ENCODE assay signal across 8 mouse cellular contexts in genomic region chr4:97777706-97778176, GRCm38 (mm10). TPM values are rescaled to one million over a fixed set of nuclear protein-coding genes. Genes with fewer than 3 reads are reported as not detected.
DNase-seq lines count a peak whose midpoint lies in the region; ATAC-seq and TF ChIP-seq lines count a peak whose summit lies in the region.

Gene E130114P18Rik, minus strand, starts transcription at chr4:97778078.

- DNase-seq in forebrain, embryonic 11.5 days (ENCODE audit: low spot score), result peak; percentile 84
- peak; percentile 84 for DNase-seq in kidney, postnatal 0 days (ENCODE audit: low spot score)
- peak; percentile 22 for DNase-seq in thymus, postnatal 0 days (ENCODE audit: low spot score)

- ATAC-seq in forebrain, embryonic 11.5 days (replicated peaks; ENCODE audit: low FRiP score), result peak; percentile 47
- ATAC-seq in heart, embryonic 16.5 days (replicated peaks; ENCODE audit: extremely low read depth, insufficient read depth, low FRiP score), result peak; percentile 49
- peak; percentile 71 for ATAC-seq in kidney, postnatal 0 days (replicated peaks; ENCODE audit: low FRiP score, low read depth)
- peak; percentile 65 for ATAC-seq in lung, embryonic 15.5 days (ENCODE audit: borderline replicate concordance, extremely low read depth, low FRiP score, low TSS enrichment)
- ATAC-seq in neural tube, embryonic 14.5 days (ENCODE audit: low read depth), result peak; percentile 85

- peak within 1 kb of the TSS; percentile 96 for H3K9ac ChIP-seq in forebrain, embryonic 11.5 days (ENCODE audit: low read length)
- H3K9ac ChIP-seq in heart, embryonic 16.5 days (ENCODE audit: low read length), result peak within 1 kb of the TSS; percentile 99
- H3K9ac ChIP-seq in kidney, postnatal 0 days (ENCODE audit: low read depth, low read length), result peak within 1 kb of the TSS; percentile 94
- H3K9ac ChIP-seq in lung, embryonic 15.5 days, result peak within 1 kb of the TSS; percentile 98
- H3K9ac ChIP-seq in neural tube, embryonic 14.5 days (replicated peaks; ENCODE audit: low read depth, low read length), result peak within 1 kb of the TSS; percentile 96

- no peaks in the 10 kb centered on the region for H3K36me3 ChIP-seq in E14TG2a.4 (ENCODE audit: insufficient read depth, low read length)
- no peaks in the 10 kb centered on the region for H3K36me3 ChIP-seq in forebrain, embryonic 11.5 days (ENCODE audit: control insufficient read depth, insufficient read depth, low read length)
- no peaks in the 10 kb centered on the region for H3K36me3 ChIP-seq in heart, embryonic 16.5 days (ENCODE audit: control insufficient read depth, insufficient read depth)
- no peaks in the 10 kb centered on the region for H3K36me3 ChIP-seq in kidney, postnatal 0 days (ENCODE audit: insufficient read depth, low read length)
- H3K36me3 ChIP-seq in lung, embryonic 15.5 days, result peaks cover 3% of the 10 kb centered on the region; the same call in 1 of the 2 replicates
- H3K36me3 ChIP-seq in neural tube, embryonic 14.5 days (ENCODE audit: control insufficient read depth, insufficient read depth, low read length), result no peaks in the 10 kb centered on the region

- TF ChIP-seq CTCF in E14TG2a.4 (conservative IDR thresholded peaks at IDR 0.05; ENCODE audit: low read length), result no peak
- no peak for TF ChIP-seq CTCF in bone marrow macrophage, adult 2 months (IDR thresholded peaks at IDR 0.05; ENCODE audit: low read depth, low read length)
- TF ChIP-seq CTCF in kidney, postnatal 0 days (IDR thresholded peaks at IDR 0.05; ENCODE audit: low read depth), result no peak

- 0% methylated on average over 35 of the region's 37 CpGs for WGBS in forebrain, embryonic 11.5 days
- WGBS in heart, embryonic 16.5 days, result 1% methylated on average over 37 of the region's 37 CpGs
- 0% methylated on average over 31 of the region's 37 CpGs for WGBS in kidney, postnatal 0 days
- WGBS in lung, embryonic 15.5 days, result under 1% methylated on average over 37 of the region's 37 CpGs
- WGBS in neural tube, embryonic 14.5 days, result under 1% methylated on average over 37 of the region's 37 CpGs

- no peak for TF ChIP-seq POLR2A in bone marrow macrophage, adult 2 months (IDR thresholded peaks at IDR 0.05; ENCODE audit: borderline replicate concordance, low read depth, low read length)

- H3K27ac ChIP-seq in bone marrow macrophage, adult 2 months (ENCODE audit: insufficient read depth, low read depth, low read length), result peak within 1 kb of the TSS; percentile 37; the same call in 1 of the 2 replicates
- peak within 1 kb of the TSS; percentile 78 for H3K27ac ChIP-seq in forebrain, embryonic 11.5 days (ENCODE audit: low read depth, low read length)
- peak within 1 kb of the TSS; percentile 98 for H3K27ac ChIP-seq in heart, embryonic 16.5 days (ENCODE audit: low read length)
- H3K27ac ChIP-seq in kidney, postnatal 0 days, result peak within 1 kb of the TSS; percentile 93
- peak within 1 kb of the TSS; percentile 95 for H3K27ac ChIP-seq in lung, embryonic 15.5 days
- peak within 1 kb of the TSS; percentile 90 for H3K27ac ChIP-seq in neural tube, embryonic 14.5 days (ENCODE audit: low read depth, low read length)

- peaks cover 65% of the 10 kb centered on the region for H3K27me3 ChIP-seq in E14TG2a.4 (ENCODE audit: insufficient read depth, low read length)
- H3K27me3 ChIP-seq in forebrain, embryonic 11.5 days (ENCODE audit: control insufficient read depth, insufficient read depth, low read length), result peaks cover 6% of the 10 kb centered on the region; the same call in 1 of the 2 replicates
- no peaks in the 10 kb centered on the region for H3K27me3 ChIP-seq in heart, embryonic 16.5 days (ENCODE audit: control insufficient read depth, insufficient read depth, low read length)
- no peaks in the 10 kb centered on the region; the same call in 1 of the 2 replicates for H3K27me3 ChIP-seq in kidney, postnatal 0 days (ENCODE audit: insufficient read depth, low read length)
- H3K27me3 ChIP-seq in lung, embryonic 15.5 days, result no peaks in the 10 kb centered on the region
- H3K27me3 ChIP-seq in neural tube, embryonic 14.5 days (ENCODE audit: control insufficient read depth, insufficient read depth, low read length), result 0 out of 2 replicates have a peak, but pooled peaks cover 2% of the 10 kb centered on the region

- peak within 1 kb of the TSS; percentile 74 for H3K4me3 ChIP-seq in E14TG2a.4 (replicated peaks; ENCODE audit: low read length)
- peak within 1 kb of the TSS; percentile 99 for H3K4me3 ChIP-seq in bone marrow macrophage, adult 2 months (ENCODE audit: insufficient read depth, low read length)
- peak within 1 kb of the TSS; percentile 90 for H3K4me3 ChIP-seq in forebrain, embryonic 11.5 days (ENCODE audit: low read depth, low read length)
- H3K4me3 ChIP-seq in heart, embryonic 16.5 days (ENCODE audit: low read length), result peak within 1 kb of the TSS; percentile 95
- H3K4me3 ChIP-seq in kidney, postnatal 0 days (replicated peaks; ENCODE audit: low read depth, low read length), result peak within 1 kb of the TSS; percentile 95
- H3K4me3 ChIP-seq in lung, embryonic 15.5 days, result peak within 1 kb of the TSS; percentile 97
- peak within 1 kb of the TSS; percentile 90 for H3K4me3 ChIP-seq in neural tube, embryonic 14.5 days (ENCODE audit: low read depth, low read length)

- peaks cover 14% of the 10 kb centered on the region for H3K4me1 ChIP-seq in E14TG2a.4 (replicated peaks; ENCODE audit: low read depth, low read length)
- peaks cover 23% of the 10 kb centered on the region for H3K4me1 ChIP-seq in bone marrow macrophage, adult 2 months (ENCODE audit: control insufficient read depth, insufficient read depth, low read length)
- peaks cover 8% of the 10 kb centered on the region for H3K4me1 ChIP-seq in forebrain, embryonic 11.5 days (replicated peaks; ENCODE audit: control insufficient read depth, insufficient read depth, low read length)
- H3K4me1 ChIP-seq in heart, embryonic 16.5 days (ENCODE audit: control insufficient read depth, insufficient read depth, low read length), result peaks cover 27% of the 10 kb centered on the region
- no peaks in the 10 kb centered on the region; the same call in 1 of the 2 replicates for H3K4me1 ChIP-seq in kidney, postnatal 0 days (replicated peaks; ENCODE audit: insufficient read depth, low read length)
- peaks cover 27% of the 10 kb centered on the region for H3K4me1 ChIP-seq in lung, embryonic 15.5 days
- H3K4me1 ChIP-seq in neural tube, embryonic 14.5 days (ENCODE audit: control insufficient read depth, insufficient read depth, low read length), result 0 out of 2 replicates have a peak, but pooled peaks cover 2% of the 10 kb centered on the region

- H3K9me3 ChIP-seq in E14TG2a.4 (ENCODE audit: low read length), result no peaks in the 10 kb centered on the region
- no peaks in the 10 kb centered on the region; the same call in 1 of the 2 replicates for H3K9me3 ChIP-seq in forebrain, embryonic 11.5 days (ENCODE audit: control insufficient read depth, low read length)
- H3K9me3 ChIP-seq in heart, embryonic 16.5 days (replicated peaks; ENCODE audit: control insufficient read depth, low read length), result no peaks in the 10 kb centered on the region
- no peaks in the 10 kb centered on the region for H3K9me3 ChIP-seq in kidney, postnatal 0 days (replicated peaks; ENCODE audit: low read length)
- H3K9me3 ChIP-seq in lung, embryonic 15.5 days, result no peaks in the 10 kb centered on the region
- H3K9me3 ChIP-seq in neural tube, embryonic 14.5 days (ENCODE audit: control insufficient read depth, low read length), result no peaks in the 10 kb centered on the region

- H3K4me2 ChIP-seq in forebrain, embryonic 11.5 days (ENCODE audit: low read depth, low read length, severe bottlenecking), result peak within 1 kb of the TSS; percentile 80
- H3K4me2 ChIP-seq in heart, embryonic 16.5 days (ENCODE audit: low read depth, low read length), result peak within 1 kb of the TSS; percentile 84
- peak within 1 kb of the TSS; percentile 89 for H3K4me2 ChIP-seq in kidney, postnatal 0 days (ENCODE audit: low read length)
- H3K4me2 ChIP-seq in lung, embryonic 15.5 days, result peak within 1 kb of the TSS; percentile 76
- peak within 1 kb of the TSS; percentile 91 for H3K4me2 ChIP-seq in neural tube, embryonic 14.5 days (ENCODE audit: low read depth, low read length)

RNA-seq across cellular contexts. Expression of gene E130114P18Rik, which starts in this region (rescaled TPM):
- not detected in 2 replicates for polyA plus RNA-seq in bone marrow macrophage, adult 2 months (2012; ENCODE audit: insufficient read depth, insufficient read length, missing spikeins)
- polyA plus RNA-seq in forebrain, embryonic 11.5 days (2014; fragmentation: Nextera tagmentation; extraction: Ambion mirVana), result 45.7 and 46.4 TPM in 2 replicates
- 0.47 and 0.75 TPM in 2 replicates for polyA plus RNA-seq in heart, embryonic 16.5 days (2015; fragmentation: Nextera tagmentation; extraction: Ambion mirVana)
- 0.38 and 0.71 TPM in 2 replicates for polyA plus RNA-seq in kidney, postnatal 0 days (2015; fragmentation: Nextera tagmentation; extraction: Ambion mirVana)
- polyA plus RNA-seq in lung, embryonic 15.5 days (2015; fragmentation: Nextera tagmentation; extraction: Ambion mirVana), result 0.44 and 0.99 TPM in 2 replicates
- 22.6 and 24.6 TPM in 2 replicates for polyA plus RNA-seq in neural tube, embryonic 14.5 days (2014; fragmentation: Nextera tagmentation; extraction: Ambion mirVana)
- polyA plus RNA-seq in thymus, postnatal 0 days (2015; fragmentation: Nextera tagmentation; extraction: Ambion mirVana), result 0.54 and 0.79 TPM in 2 replicates

Comparison
In these comparisons a context has a peak if more than half of its experiments do, and no peak if none do; other contexts are left out.
1. Peak in every context shown above with its lines: DNase-seq, ATAC-seq, H3K4me3 ChIP-seq and H3K27ac ChIP-seq.
2. RNA of gene E130114P18Rik (polyA plus RNA-seq): 45.7 to 46.4 TPM in forebrain, embryonic 11.5 days and 22.6 to 24.6 TPM in neural tube, embryonic 14.5 days; 0.54 to 0.79 TPM in thymus, postnatal 0 days, 0.47 to 0.75 TPM in heart, embryonic 16.5 days, 0.44 to 0.99 TPM in lung, embryonic 15.5 days, 0.38 to 0.71 TPM in kidney, postnatal 0 days and not detected in bone marrow macrophage, adult 2 months; every median in the first group is over 10 times any median in the second.
3. Peak in ATAC-seq, H3K4me3 ChIP-seq, H3K27ac ChIP-seq, H3K9ac ChIP-seq and H3K4me2 ChIP-seq in heart, embryonic 16.5 days; RNA of the gene not detected or under 1 TPM.
4. Peak in DNase-seq, ATAC-seq, H3K4me3 ChIP-seq, H3K27ac ChIP-seq, H3K9ac ChIP-seq and H3K4me2 ChIP-seq in kidney, postnatal 0 days; RNA of the gene not detected or under 1 TPM.
5. Peak in ATAC-seq, H3K4me3 ChIP-seq, H3K27ac ChIP-seq, H3K9ac ChIP-seq and H3K4me2 ChIP-seq in lung, embryonic 15.5 days; RNA of the gene not detected or under 1 TPM.
6. Peak in DNase-seq in thymus, postnatal 0 days; RNA of the gene not detected or under 1 TPM.
7. H3K27ac ChIP-seq: peak in every context shown above with its lines; median percentile 98 in heart, embryonic 16.5 days; 95 in lung, embryonic 15.5 days; 93 in kidney, postnatal 0 days; 90 in neural tube, embryonic 14.5 days; 78 in forebrain, embryonic 11.5 days; 37 in bone marrow macrophage, adult 2 months.
8. DNase-seq: peak in every context shown above with its lines; median percentile 84 in forebrain, embryonic 11.5 days; 84 in kidney, postnatal 0 days; 22 in thymus, postnatal 0 days.